Mouse (Mus musculus): ENCODE data around the gene Shoc2. TPM values are rescaled to one million over a fixed set of nuclear protein-coding genes. Genes with fewer than 3 reads are reported as not detected.
"Not testable (repeated sequence)": the region's sequence is repeated elsewhere in the genome, so short reads cannot be mapped to it uniquely, and the experiment has no call there.

Gene Shoc2
- polyA plus RNA-seq, 1 experiment from 2014 or later, result 43.6 TPM

DNA sequence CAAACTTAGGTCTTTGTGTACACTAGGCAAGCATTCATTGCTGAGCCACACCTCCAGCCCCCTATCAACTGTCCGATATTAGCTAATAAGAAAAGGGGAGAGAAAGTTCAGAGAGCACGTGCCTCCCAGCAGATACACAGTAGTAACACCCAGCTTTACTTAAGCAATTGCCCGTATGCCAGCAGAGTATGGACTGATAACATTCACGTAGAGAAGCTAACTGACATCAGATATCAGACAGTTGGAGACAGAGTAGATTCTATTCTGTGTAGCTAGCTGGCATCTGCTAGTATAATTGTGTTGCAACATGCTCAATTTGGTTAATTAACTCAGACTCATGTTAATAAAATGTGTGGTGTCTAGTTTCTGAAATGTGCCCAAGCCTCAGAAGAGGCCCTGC is 3.0 kb upstream of the Shoc2 start:
- H3K9me3 ChIP-seq, result no peaks in the 10 kb centered on the region
- H3K9ac ChIP-seq, result no peak overlapping the region
- no peak for ATAC-seq (ENCODE audit: borderline replicate concordance, extremely low read depth, low FRiP score, low TSS enrichment)
- H3K27ac ChIP-seq, result no peak overlapping the region
- H3K4me3 ChIP-seq, result no peak overlapping the region
- no peak overlapping the region for H3K4me2 ChIP-seq
- H3K27me3 ChIP-seq, result no peaks in the 10 kb centered on the region
- H3K4me1 ChIP-seq, result peaks cover 16% of the 10 kb centered on the region
- 82% methylated on average over 4 of the region's 4 CpGs for WGBS
- H3K36me3 ChIP-seq, result peaks cover 10% of the 10 kb centered on the region; the same call in 1 of the 2 replicates

GRCm38 (mm10) chr19:53942342-53942741 is 1.8 kb upstream of the Shoc2 start:
- H3K4me2 ChIP-seq, result peak overlapping the region; percentile 57; the same call in 1 of the 2 replicates
- 80% methylated on average over 2 of the region's 2 CpGs for WGBS
- H3K4me3 ChIP-seq, result no peak overlapping the region
- peaks cover 10% of the 10 kb centered on the region; the same call in 1 of the 2 replicates for H3K36me3 ChIP-seq
- H3K9ac ChIP-seq, result no peak overlapping the region
- H3K27me3 ChIP-seq, result no peaks in the 10 kb centered on the region
- no peaks in the 10 kb centered on the region for H3K9me3 ChIP-seq
- no peak for ATAC-seq (ENCODE audit: borderline replicate concordance, extremely low read depth, low FRiP score, low TSS enrichment)
- peak overlapping the region; percentile 41 for H3K27ac ChIP-seq
- peaks cover 19% of the 10 kb centered on the region for H3K4me1 ChIP-seq

DNA sequence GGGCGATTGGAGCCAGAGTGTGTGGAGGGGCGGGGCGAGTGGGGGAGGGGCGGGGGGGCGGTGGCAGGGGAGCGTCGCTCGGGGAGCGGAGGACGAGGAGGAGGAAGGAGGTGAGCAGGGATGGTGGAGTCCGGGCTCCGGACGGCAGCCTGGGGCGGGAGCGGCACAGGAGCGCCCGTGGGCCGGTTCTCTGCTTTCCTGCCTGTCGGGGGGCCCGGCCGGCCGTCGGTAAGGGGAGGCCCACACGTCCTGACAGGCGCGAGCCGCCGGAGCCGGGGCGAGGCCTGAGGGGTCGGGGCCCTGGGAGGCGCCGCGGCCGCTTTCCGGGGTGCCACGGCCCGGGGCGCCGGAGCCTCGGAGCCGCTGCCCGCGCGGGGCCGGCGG is 672 bp downstream of the Shoc2 start:
- under 1% methylated on average over 42 of the region's 47 CpGs for WGBS
- H3K4me1 ChIP-seq, result peaks cover 27% of the 10 kb centered on the region
- ATAC-seq (ENCODE audit: borderline replicate concordance, extremely low read depth, low FRiP score, low TSS enrichment), result no peak

DNA sequence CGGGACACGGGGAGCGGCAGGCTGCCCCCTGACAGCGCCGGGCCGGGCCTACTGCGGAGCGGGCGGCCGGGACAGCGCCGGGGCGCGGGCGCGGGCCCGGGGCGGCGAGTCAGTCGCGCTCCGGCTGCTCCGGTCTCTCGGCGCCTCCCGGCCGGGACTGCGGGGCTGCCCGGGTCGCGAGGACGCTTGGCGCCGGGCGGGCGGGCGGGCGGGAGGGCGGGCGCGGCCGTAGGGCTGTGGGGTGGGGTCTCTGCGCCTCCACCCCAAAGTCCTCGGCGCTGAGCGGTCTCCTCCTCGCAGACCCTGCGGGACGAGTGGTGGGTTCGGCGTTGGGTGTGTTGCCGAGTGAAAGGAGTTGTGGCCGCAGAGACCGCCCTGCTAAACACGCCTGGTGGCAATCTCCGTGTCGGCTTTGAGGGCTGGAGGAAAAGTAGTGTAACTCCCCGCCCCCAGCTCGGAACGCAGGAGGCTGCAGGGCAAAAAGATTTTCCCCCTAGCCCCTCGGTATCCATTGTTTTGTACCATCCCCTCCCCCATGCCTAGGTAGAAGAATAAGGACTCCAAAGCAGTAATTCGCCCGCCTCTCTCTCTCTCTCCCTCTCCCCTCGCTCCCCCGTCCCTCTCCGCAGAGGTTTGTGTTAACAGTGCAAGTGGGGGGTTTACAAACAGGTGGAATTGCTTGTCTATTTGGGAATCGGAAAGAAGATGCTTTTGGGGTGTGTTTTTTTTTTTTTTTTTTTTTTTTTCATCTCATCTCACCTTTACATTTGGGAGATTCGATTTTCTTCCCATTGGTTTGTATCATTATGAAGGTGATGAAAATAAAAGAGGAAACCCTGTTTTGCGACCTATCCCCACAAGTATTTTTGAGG is 1.3 kb downstream of the Shoc2 start:
- peak overlapping the region; percentile 98 for H3K27ac ChIP-seq
- no peaks in the 10 kb centered on the region for H3K36me3 ChIP-seq
- peak overlapping the region; percentile 94 for H3K9ac ChIP-seq
- WGBS, result under 1% methylated on average over 54 of the region's 69 CpGs
- ATAC-seq (ENCODE audit: borderline replicate concordance, extremely low read depth, low FRiP score, low TSS enrichment), result peak; percentile 1; the same call in 1 of the 2 replicates
- H3K4me2 ChIP-seq, result peak overlapping the region; percentile 76
- H3K4me1 ChIP-seq, result peaks cover 27% of the 10 kb centered on the region
- H3K27me3 ChIP-seq, result no peaks in the 10 kb centered on the region
- no peaks in the 10 kb centered on the region for H3K9me3 ChIP-seq
- peak overlapping the region; percentile 98 for H3K4me3 ChIP-seq

More for the DNA sequence above, 672 bp downstream of the Shoc2 start:
- H3K4me3 ChIP-seq, result peak overlapping the region; percentile 98
- no peaks in the 10 kb centered on the region for H3K27me3 ChIP-seq
- H3K27ac ChIP-seq, result peak overlapping the region; percentile 98
- no peaks in the 10 kb centered on the region for H3K36me3 ChIP-seq
- H3K9me3 ChIP-seq, result no peaks in the 10 kb centered on the region
- peak overlapping the region; percentile 94 for H3K9ac ChIP-seq
- H3K4me2 ChIP-seq, result peak overlapping the region; percentile 76

GRCm38 (mm10) chr19:53957513-53957912 is 13.4 kb downstream of the Shoc2 start:
- no peaks in the 10 kb centered on the region for H3K27me3 ChIP-seq
- WGBS, result 89% methylated on average over 2 of the region's 2 CpGs
- H3K4me1 ChIP-seq, result no peaks in the 10 kb centered on the region; the same call in 1 of the 2 replicates
- H3K4me3 ChIP-seq, result no peak overlapping the region
- H3K9me3 ChIP-seq, result no peaks in the 10 kb centered on the region
- H3K27ac ChIP-seq, result no peak overlapping the region
- no peaks in the 10 kb centered on the region for H3K36me3 ChIP-seq
- H3K9ac ChIP-seq, result no peak overlapping the region
- H3K4me2 ChIP-seq, result no peak overlapping the region
- no peak for ATAC-seq (ENCODE audit: borderline replicate concordance, extremely low read depth, low FRiP score, low TSS enrichment)

DNA sequence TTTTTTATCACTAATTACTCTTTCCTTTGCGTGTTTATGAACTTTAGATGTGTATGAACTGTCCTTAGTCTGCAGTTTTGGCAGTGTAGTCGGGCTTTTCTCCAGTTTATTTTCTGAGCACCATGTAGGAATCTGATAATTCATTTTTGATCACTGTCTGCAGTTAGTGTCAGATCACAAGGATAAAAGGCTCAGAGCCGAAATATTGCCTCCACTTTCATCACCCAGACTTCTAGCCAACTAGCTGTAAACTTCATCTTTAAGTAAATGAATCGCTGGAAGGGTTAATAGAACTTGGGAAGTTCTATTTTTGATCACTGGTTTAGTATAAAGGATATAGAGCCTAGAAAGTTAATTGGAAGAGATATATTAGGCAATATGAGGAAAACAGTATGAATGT is 18.4 kb downstream of the Shoc2 start:
- 80% methylated on average over 4 of the region's 4 CpGs for WGBS
- no peaks in the 10 kb centered on the region for H3K27me3 ChIP-seq
- no peaks in the 10 kb centered on the region for H3K36me3 ChIP-seq
- ATAC-seq (ENCODE audit: borderline replicate concordance, extremely low read depth, low FRiP score, low TSS enrichment), result no peak
- H3K27ac ChIP-seq, result no peak overlapping the region
- H3K4me2 ChIP-seq, result no peak overlapping the region
- H3K4me1 ChIP-seq, result no peaks in the 10 kb centered on the region
- H3K4me3 ChIP-seq, result no peak overlapping the region
- no peak overlapping the region for H3K9ac ChIP-seq
- H3K9me3 ChIP-seq, result no peaks in the 10 kb centered on the region

DNA sequence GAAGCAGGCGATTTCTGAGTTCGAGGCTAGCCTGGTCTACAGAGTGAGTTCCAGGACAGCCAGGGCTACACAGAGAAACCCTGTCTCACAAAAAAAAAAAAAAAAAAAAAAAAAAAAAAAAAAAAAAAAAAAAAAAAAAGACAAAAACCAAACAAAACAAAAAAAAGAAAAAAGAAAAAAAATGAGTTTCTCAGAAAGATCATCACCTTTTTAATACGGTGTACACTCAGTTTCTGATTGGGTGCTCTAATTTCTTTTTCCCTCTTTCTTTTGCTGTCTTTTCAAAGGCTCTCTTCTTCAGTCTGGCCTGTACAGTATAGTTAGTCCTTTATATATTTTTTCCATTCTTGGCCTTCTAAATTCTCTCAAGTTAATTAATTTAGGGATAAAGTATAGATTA is 20.2 kb downstream of the Shoc2 start:
- H3K27ac ChIP-seq; H3K4me1 ChIP-seq; H3K9ac ChIP-seq; H3K27me3 ChIP-seq; ATAC-seq (ENCODE audit: borderline replicate concordance, extremely low read depth, low FRiP score, low TSS enrichment); H3K9me3 ChIP-seq; H3K4me3 ChIP-seq; H3K4me2 ChIP-seq; H3K36me3 ChIP-seq: not testable (repeated sequence)
- 96% methylated on average over 3 of the region's 3 CpGs for WGBS

DNA sequence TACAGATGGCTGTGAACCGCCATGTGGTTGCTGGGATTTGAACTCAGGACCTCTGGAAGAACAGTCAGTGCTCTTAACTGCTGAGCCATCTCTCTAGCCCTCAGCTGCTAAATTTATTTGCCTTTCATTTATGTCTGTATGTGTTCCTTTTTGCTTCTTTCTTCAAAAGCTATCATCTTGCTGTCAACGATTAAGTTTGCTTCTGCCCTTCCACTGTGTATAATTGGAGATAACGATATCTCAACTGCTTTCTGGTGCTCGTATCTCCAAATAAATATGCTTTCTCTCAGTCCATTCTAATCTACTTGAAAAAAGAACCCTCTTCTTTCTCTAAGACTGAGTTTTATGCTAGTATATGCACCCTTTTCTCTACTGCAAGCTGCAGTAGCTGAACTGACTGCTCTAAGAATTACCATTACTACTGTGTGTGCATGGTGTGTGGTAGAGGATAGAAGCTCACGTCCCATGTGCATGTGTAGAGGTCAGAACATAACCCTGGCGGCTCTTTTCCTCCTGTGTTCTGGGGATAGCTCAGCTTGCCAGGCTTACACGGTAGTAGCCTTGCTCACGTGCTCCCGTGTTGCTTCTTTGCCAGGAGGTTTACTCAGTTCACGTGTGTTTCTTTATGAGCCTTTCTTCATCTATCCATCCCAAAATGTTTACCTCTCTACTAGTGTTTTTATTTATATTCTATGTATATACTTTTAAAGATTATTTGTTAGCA is 21.0 kb downstream of the Shoc2 start:
- 79% methylated on average over 10 of the region's 10 CpGs for WGBS
- Histone ChIP-seq H3K9me3 (no peaks in the 10 kb centered on the region), H3K36me3 (no peaks in the 10 kb centered on the region), H3K4me3 (no peak overlapping the region), H3K4me2 (no peak overlapping the region), H3K27ac (no peak overlapping the region), H3K27me3 (no peaks in the 10 kb centered on the region), H3K9ac (no peak overlapping the region), H3K4me1 (no peaks in the 10 kb centered on the region)
- no peak for ATAC-seq (ENCODE audit: borderline replicate concordance, extremely low read depth, low FRiP score, low TSS enrichment)

DNA sequence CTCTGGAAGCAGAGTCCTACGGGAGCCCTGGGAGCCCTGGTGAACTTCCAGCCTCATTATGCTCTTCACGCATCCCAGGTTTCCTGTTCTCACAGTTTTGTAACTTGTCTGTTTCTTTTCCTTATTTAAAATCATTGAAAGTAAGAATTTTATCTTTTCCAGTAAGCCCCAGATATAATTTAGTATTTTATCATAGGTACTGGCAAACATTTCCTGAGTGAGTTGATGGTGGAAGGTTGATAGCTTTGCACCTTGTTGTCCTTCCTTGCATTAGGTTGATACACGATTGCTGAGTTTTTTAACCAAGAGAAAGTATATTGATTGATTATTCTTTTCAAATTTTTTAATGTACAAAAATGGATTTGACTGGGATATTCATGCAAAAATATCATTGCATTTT is 25.1 kb downstream of the Shoc2 start:
- H3K27ac ChIP-seq, result no peak overlapping the region
- H3K4me2 ChIP-seq, result no peak overlapping the region
- ATAC-seq (ENCODE audit: borderline replicate concordance, extremely low read depth, low FRiP score, low TSS enrichment), result no peak
- H3K27me3 ChIP-seq, result no peaks in the 10 kb centered on the region
- 88% methylated on average over 3 of the region's 3 CpGs for WGBS
- no peak overlapping the region for H3K9ac ChIP-seq
- no peaks in the 10 kb centered on the region for H3K36me3 ChIP-seq
- no peaks in the 10 kb centered on the region for H3K4me1 ChIP-seq
- no peaks in the 10 kb centered on the region for H3K9me3 ChIP-seq
- H3K4me3 ChIP-seq, result no peak overlapping the region

GRCm38 (mm10) chr19:53971938-53972337 is 27.8 kb downstream of the Shoc2 start:
- ATAC-seq (ENCODE audit: borderline replicate concordance, extremely low read depth, low FRiP score, low TSS enrichment), result no peak
- no peaks in the 10 kb centered on the region for H3K27me3 ChIP-seq
- H3K27ac ChIP-seq, result no peak overlapping the region
- WGBS, result 67% methylated on average over 7 of the region's 7 CpGs
- H3K4me1 ChIP-seq, result no peaks in the 10 kb centered on the region
- H3K36me3 ChIP-seq, result peaks cover 6% of the 10 kb centered on the region; the same call in 1 of the 2 replicates
- H3K4me3 ChIP-seq, result no peak overlapping the region
- peaks cover 4% of the 10 kb centered on the region; the same call in 1 of the 2 replicates for H3K9me3 ChIP-seq
- no peak overlapping the region for H3K9ac ChIP-seq
- H3K4me2 ChIP-seq, result no peak overlapping the region

GRCm38 (mm10) chr19:53973656-53974055 is 29.6 kb downstream of the Shoc2 start:
- ATAC-seq (ENCODE audit: borderline replicate concordance, extremely low read depth, low FRiP score, low TSS enrichment), result no peak
- Histone ChIP-seq H3K27me3 (no peaks in the 10 kb centered on the region), H3K27ac (no peak overlapping the region), H3K9ac (no peak overlapping the region), H3K4me3 (no peak overlapping the region), H3K4me1 (no peaks in the 10 kb centered on the region), H3K36me3 (peaks cover 6% of the 10 kb centered on the region; the same call in 1 of the 2 replicates), H3K4me2 (no peak overlapping the region), H3K9me3 (peaks cover 4% of the 10 kb centered on the region; the same call in 1 of the 2 replicates)
- 63% methylated on average over 1 of the region's 1 CpGs for WGBS

DNA sequence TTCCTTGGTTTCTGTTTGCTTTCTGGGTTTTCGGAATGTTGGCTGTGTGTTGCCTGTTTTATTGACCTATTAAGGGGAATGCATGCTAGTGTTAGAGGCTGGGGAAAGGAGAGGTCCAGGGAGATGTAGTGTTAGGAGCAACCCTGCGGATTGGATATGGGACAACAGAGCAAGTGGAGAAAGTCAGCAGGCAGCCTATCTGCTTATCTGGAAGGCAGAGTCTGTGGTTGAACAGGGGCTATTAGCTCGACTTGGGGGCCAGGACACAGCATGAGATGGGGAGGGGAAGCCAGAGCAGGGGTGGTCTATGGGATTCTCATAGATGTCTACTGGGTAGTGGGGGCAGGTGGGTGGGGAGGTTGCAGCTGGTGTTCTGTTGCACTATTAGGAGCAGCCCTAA is 37.9 kb downstream of the Shoc2 start:
- Histone ChIP-seq H3K27me3 (no peaks in the 10 kb centered on the region), H3K4me3 (no peak overlapping the region), H3K9me3 (no peaks in the 10 kb centered on the region), H3K27ac (no peak overlapping the region), H3K36me3 (no peaks in the 10 kb centered on the region), H3K4me1 (no peaks in the 10 kb centered on the region), H3K9ac (no peak overlapping the region), H3K4me2 (no peak overlapping the region)
- 64% methylated on average over 3 of the region's 3 CpGs for WGBS
- ATAC-seq (ENCODE audit: borderline replicate concordance, extremely low read depth, low FRiP score, low TSS enrichment), result no peak
